Mouse (Mus musculus): ENCODE results near the gene Lrba. TPM values are rescaled to one million over a fixed set of nuclear protein-coding genes. Genes with fewer than 3 reads are reported as not detected.

The Lrba gene
- polyA plus RNA-seq, 1 experiment from 2014 or later, result 2.8 TPM

GRCm38 (mm10) chr3:86712758-86713157 lies 488.3 kb downstream of the Lrba start:
- 66% methylated on average over 3 of the region's 3 CpGs for WGBS (ENCODE audit: insufficient replicate concordance)

GRCm38 (mm10) chr3:86714446-86714845 lies 490.0 kb downstream of the Lrba start:
- 40% methylated on average over 2 of the region's 2 CpGs for WGBS (ENCODE audit: insufficient replicate concordance)
- Histone ChIP-seq H3K9ac (ENCODE audit: low read depth, low read length) (no peak overlapping the region), H3K4me1 (ENCODE audit: control insufficient read depth, low read depth, low read length) (no peaks in the 10 kb centered on the region), H3K27ac (ENCODE audit: low read length) (no peak overlapping the region), H3K36me3 (ENCODE audit: control insufficient read depth, insufficient read depth) (no peaks in the 10 kb centered on the region), H3K4me2 (ENCODE audit: low read depth, low read length) (no peak overlapping the region), H3K9me3 (replicated peaks; ENCODE audit: control insufficient read depth, low read length) (no peaks in the 10 kb centered on the region), H3K4me3 (ENCODE audit: low read depth, low read length) (no peak overlapping the region), H3K27me3 (ENCODE audit: control insufficient read depth, insufficient read depth, low read depth, low read length) (no peaks in the 10 kb centered on the region)
- no peak for ATAC-seq (ENCODE audit: low read depth)

More at GRCm38 (mm10) chr3:86712758-86713157, 488.3 kb downstream of the Lrba start:
- H3K4me3 ChIP-seq (ENCODE audit: low read depth, low read length), result no peak overlapping the region
- no peaks in the 10 kb centered on the region for H3K27me3 ChIP-seq (ENCODE audit: control insufficient read depth, insufficient read depth, low read depth, low read length)
- H3K4me2 ChIP-seq (ENCODE audit: low read depth, low read length), result no peak overlapping the region
- H3K4me1 ChIP-seq (ENCODE audit: control insufficient read depth, low read depth, low read length), result no peaks in the 10 kb centered on the region
- H3K36me3 ChIP-seq (ENCODE audit: control insufficient read depth, insufficient read depth), result no peaks in the 10 kb centered on the region
- H3K9ac ChIP-seq (ENCODE audit: low read depth, low read length), result no peak overlapping the region
- no peak overlapping the region for H3K27ac ChIP-seq (ENCODE audit: low read length)
- H3K9me3 ChIP-seq (replicated peaks; ENCODE audit: control insufficient read depth, low read length), result no peaks in the 10 kb centered on the region
- ATAC-seq (ENCODE audit: low read depth), result no peak

GRCm38 (mm10) chr3:86723415-86724298 lies 499.2 kb downstream of the Lrba start:
- Histone ChIP-seq H3K27ac (ENCODE audit: low read length) (no peak overlapping the region), H3K27me3 (ENCODE audit: control insufficient read depth, insufficient read depth, low read depth, low read length) (no peaks in the 10 kb centered on the region), H3K9me3 (replicated peaks; ENCODE audit: control insufficient read depth, low read length) (no peaks in the 10 kb centered on the region), H3K4me2 (ENCODE audit: low read depth, low read length) (no peak overlapping the region), H3K36me3 (ENCODE audit: control insufficient read depth, insufficient read depth) (no peaks in the 10 kb centered on the region), H3K9ac (ENCODE audit: low read depth, low read length) (no peak overlapping the region), H3K4me3 (ENCODE audit: low read depth, low read length) (no peak overlapping the region), H3K4me1 (ENCODE audit: control insufficient read depth, low read depth, low read length) (no peaks in the 10 kb centered on the region)
- ATAC-seq (ENCODE audit: low read depth), result no peak
- WGBS (ENCODE audit: insufficient replicate concordance), result 52% methylated on average over 9 of the region's 9 CpGs

GRCm38 (mm10) chr3:86725113-86725512 lies 500.6 kb downstream of the Lrba start:
- no peaks in the 10 kb centered on the region for H3K27me3 ChIP-seq (ENCODE audit: control insufficient read depth, insufficient read depth, low read depth, low read length)
- H3K4me2 ChIP-seq (ENCODE audit: low read depth, low read length), result no peak overlapping the region
- WGBS (ENCODE audit: insufficient replicate concordance), result 64% methylated on average over 9 of the region's 9 CpGs
- ATAC-seq (ENCODE audit: low read depth), result no peak
- no peaks in the 10 kb centered on the region for H3K4me1 ChIP-seq (ENCODE audit: control insufficient read depth, low read depth, low read length)
- H3K9ac ChIP-seq (ENCODE audit: low read depth, low read length), result no peak overlapping the region
- no peak overlapping the region for H3K4me3 ChIP-seq (ENCODE audit: low read depth, low read length)
- H3K36me3 ChIP-seq (ENCODE audit: control insufficient read depth, insufficient read depth), result no peaks in the 10 kb centered on the region
- no peak overlapping the region for H3K27ac ChIP-seq (ENCODE audit: low read length)
- no peaks in the 10 kb centered on the region for H3K9me3 ChIP-seq (replicated peaks; ENCODE audit: control insufficient read depth, low read length)

GRCm38 (mm10) chr3:86738831-86739230 lies 514.4 kb downstream of the Lrba start:
- Histone ChIP-seq H3K27me3 (ENCODE audit: control insufficient read depth, insufficient read depth, low read depth, low read length) (no peaks in the 10 kb centered on the region), H3K4me3 (ENCODE audit: low read depth, low read length) (no peak overlapping the region), H3K9ac (ENCODE audit: low read depth, low read length) (no peak overlapping the region), H3K27ac (ENCODE audit: low read length) (no peak overlapping the region), H3K36me3 (ENCODE audit: control insufficient read depth, insufficient read depth) (no peaks in the 10 kb centered on the region), H3K9me3 (replicated peaks; ENCODE audit: control insufficient read depth, low read length) (no peaks in the 10 kb centered on the region), H3K4me2 (ENCODE audit: low read depth, low read length) (no peak overlapping the region), H3K4me1 (ENCODE audit: control insufficient read depth, low read depth, low read length) (no peaks in the 10 kb centered on the region)
- WGBS (ENCODE audit: insufficient replicate concordance), result 67% methylated on average over 3 of the region's 3 CpGs
- ATAC-seq (ENCODE audit: low read depth), result no peak

- Histone ChIP-seq H3K4me2 (ENCODE audit: low read depth, low read length) (no peak overlapping the region), H3K27me3 (ENCODE audit: control insufficient read depth, insufficient read depth, low read depth, low read length) (no peaks in the 10 kb centered on the region), H3K9me3 (replicated peaks; ENCODE audit: control insufficient read depth, low read length) (no peaks in the 10 kb centered on the region), H3K4me3 (ENCODE audit: low read depth, low read length) (no peak overlapping the region), H3K27ac (ENCODE audit: low read length) (no peak overlapping the region), H3K36me3 (ENCODE audit: control insufficient read depth, insufficient read depth) (no peaks in the 10 kb centered on the region), H3K9ac (ENCODE audit: low read depth, low read length) (no peak overlapping the region), H3K4me1 (ENCODE audit: control insufficient read depth, low read depth, low read length) (no peaks in the 10 kb centered on the region)
- 87% methylated on average over 4 of the region's 4 CpGs for WGBS (ENCODE audit: insufficient replicate concordance)
- no peak for ATAC-seq (ENCODE audit: low read depth)
These were observed 515.3 kb downstream of the Lrba start for GRCm38 (mm10) chr3:86739745-86740144.

- Histone ChIP-seq H3K9ac (ENCODE audit: low read depth, low read length) (no peak overlapping the region), H3K36me3 (ENCODE audit: control insufficient read depth, insufficient read depth) (no peaks in the 10 kb centered on the region), H3K27me3 (ENCODE audit: control insufficient read depth, insufficient read depth, low read depth, low read length) (no peaks in the 10 kb centered on the region), H3K4me3 (ENCODE audit: low read depth, low read length) (no peak overlapping the region), H3K9me3 (replicated peaks; ENCODE audit: control insufficient read depth, low read length) (no peaks in the 10 kb centered on the region), H3K4me1 (ENCODE audit: control insufficient read depth, low read depth, low read length) (no peaks in the 10 kb centered on the region), H3K27ac (ENCODE audit: low read length) (no peak overlapping the region), H3K4me2 (ENCODE audit: low read depth, low read length) (no peak overlapping the region)
- no peak for ATAC-seq (ENCODE audit: low read depth)
- WGBS (ENCODE audit: insufficient replicate concordance), result 74% methylated on average over 4 of the region's 4 CpGs
These were observed 520.9 kb downstream of the Lrba start for GRCm38 (mm10) chr3:86745348-86745747.

GRCm38 (mm10) chr3:86745769-86746512 lies 521.5 kb downstream of the Lrba start:
- H3K27me3 ChIP-seq (ENCODE audit: control insufficient read depth, insufficient read depth, low read depth, low read length), result no peaks in the 10 kb centered on the region
- no peak overlapping the region for H3K4me3 ChIP-seq (ENCODE audit: low read depth, low read length)
- ATAC-seq (ENCODE audit: low read depth), result no peak
- H3K4me2 ChIP-seq (ENCODE audit: low read depth, low read length), result no peak overlapping the region
- no peaks in the 10 kb centered on the region for H3K9me3 ChIP-seq (replicated peaks; ENCODE audit: control insufficient read depth, low read length)
- 74% methylated on average over 10 of the region's 10 CpGs for WGBS (ENCODE audit: insufficient replicate concordance)
- H3K27ac ChIP-seq (ENCODE audit: low read length), result no peak overlapping the region
- H3K4me1 ChIP-seq (ENCODE audit: control insufficient read depth, low read depth, low read length), result no peaks in the 10 kb centered on the region
- no peaks in the 10 kb centered on the region for H3K36me3 ChIP-seq (ENCODE audit: control insufficient read depth, insufficient read depth)
- H3K9ac ChIP-seq (ENCODE audit: low read depth, low read length), result no peak overlapping the region

- Histone ChIP-seq H3K4me1 (ENCODE audit: control insufficient read depth, low read depth, low read length) (no peaks in the 10 kb centered on the region), H3K36me3 (ENCODE audit: control insufficient read depth, insufficient read depth) (no peaks in the 10 kb centered on the region), H3K9me3 (replicated peaks; ENCODE audit: control insufficient read depth, low read length) (no peaks in the 10 kb centered on the region), H3K4me3 (ENCODE audit: low read depth, low read length) (no peak overlapping the region), H3K4me2 (ENCODE audit: low read depth, low read length) (no peak overlapping the region), H3K27ac (ENCODE audit: low read length) (no peak overlapping the region), H3K27me3 (ENCODE audit: control insufficient read depth, insufficient read depth, low read depth, low read length) (no peaks in the 10 kb centered on the region), H3K9ac (ENCODE audit: low read depth, low read length) (no peak overlapping the region)
- WGBS (ENCODE audit: insufficient replicate concordance), result 60% methylated on average over 7 of the region's 7 CpGs
- no peak for ATAC-seq (ENCODE audit: low read depth)
These were observed 526.2 kb downstream of the Lrba start for GRCm38 (mm10) chr3:86750652-86751051.

Data from liver, embryonic 16.5 days (tissue).